Mouse (Mus musculus): ENCODE data around the gene Hoxa6. TPM values are rescaled to one million over a fixed set of nuclear protein-coding genes. Genes with fewer than 3 reads are reported as not detected.

The Hoxa6 gene
- 2.2 and 2.3 TPM in 2 replicates for polyA plus RNA-seq (2015; fragmentation: Nextera tagmentation; extraction: Ambion mirVana)

GRCm38 (mm10) chr6:52208072-52208867 lies at the start of gene Hoxa6:
TSS of gene Hoxa6 (minus strand) at chr6:52208722.
- H3K9me3 ChIP-seq: no peaks in the 10 kb centered on the region
- peaks cover 39% of the 10 kb centered on the region for H3K4me1 ChIP-seq (replicated peaks)
- H3K36me3 ChIP-seq: no peaks in the 10 kb centered on the region
- H3K27me3 ChIP-seq (replicated peaks): peaks cover 63% of the 10 kb centered on the region
- peak within 1 kb of the TSS; percentile 91 for H3K4me2 ChIP-seq (replicated peaks)
- H3K9ac ChIP-seq: peak within 1 kb of the TSS; percentile 15
- peak within 1 kb of the TSS; percentile 33 for H3K27ac ChIP-seq
- 7% methylated on average over 47 of the region's 47 CpGs for WGBS
- H3K4me3 ChIP-seq (replicated peaks): peak within 1 kb of the TSS; percentile 39
- 0 out of 2 replicates have a peak, but pooled peaks have one; percentile 6 for ATAC-seq

- Histone ChIP-seq H3K4me3 (replicated peaks) (no peak overlapping the region), H3K4me2 (replicated peaks) (no peak overlapping the region), H3K27me3 (replicated peaks) (peaks cover 73% of the 10 kb centered on the region), H3K36me3 (no peaks in the 10 kb centered on the region), H3K4me1 (replicated peaks) (peaks cover 17% of the 10 kb centered on the region), H3K9ac (no peak overlapping the region), H3K27ac (no peak overlapping the region), H3K9me3 (no peaks in the 10 kb centered on the region)
- no peak for ATAC-seq
- under 1% methylated on average over 6 of the region's 6 CpGs for WGBS
Measured at GRCm38 (mm10) chr6:52256956-52257355, 48.4 kb upstream of the Hoxa6 start.

- peak overlapping the region; percentile 39; the same call in 1 of the 2 replicates for H3K4me2 ChIP-seq (replicated peaks)
- H3K36me3 ChIP-seq: no peaks in the 10 kb centered on the region
- ATAC-seq: no peak
- H3K9me3 ChIP-seq: no peaks in the 10 kb centered on the region
- H3K27me3 ChIP-seq (replicated peaks): peaks cover 75% of the 10 kb centered on the region
- peak overlapping the region; percentile 20 for H3K4me3 ChIP-seq (replicated peaks)
- H3K9ac ChIP-seq: no peak overlapping the region
- 0 out of 2 replicates have a peak, but pooled peaks cover 4% of the 10 kb centered on the region for H3K4me1 ChIP-seq (replicated peaks)
- WGBS: 2% methylated on average over 59 of the region's 59 CpGs
- H3K27ac ChIP-seq: no peak overlapping the region
Measured at GRCm38 (mm10) chr6:52253511-52254500, 45.3 kb upstream of the Hoxa6 start.

DNA sequence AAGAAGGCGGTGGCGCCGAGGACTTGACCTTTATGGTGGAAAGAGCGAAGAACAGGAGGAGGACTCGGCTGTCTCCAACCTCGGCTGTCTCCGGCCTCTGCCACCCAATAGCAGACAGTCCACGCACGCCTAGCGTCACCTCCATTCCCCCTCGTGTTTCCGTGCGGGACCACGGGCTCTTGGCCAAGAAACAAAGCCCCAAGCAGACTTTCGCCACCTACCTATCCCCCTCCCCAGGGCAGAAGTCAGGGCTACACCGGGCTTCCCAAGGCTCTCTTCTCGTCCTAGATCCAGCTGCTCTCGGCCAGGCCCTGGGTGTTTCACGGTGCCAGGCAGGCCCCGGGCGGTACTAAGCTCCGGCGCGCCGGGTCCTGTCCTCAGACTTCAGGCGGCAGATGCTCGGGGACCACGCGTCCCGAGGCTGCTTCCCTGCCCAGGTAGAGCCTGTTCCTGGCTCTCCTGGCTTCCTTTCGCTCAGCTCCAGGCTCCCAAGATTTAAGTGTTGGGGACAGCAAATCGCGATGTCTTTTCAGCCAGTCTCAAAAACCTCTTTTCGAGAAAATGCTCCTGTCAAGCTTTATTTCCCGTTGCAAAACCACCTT lies 44.4 kb upstream of the Hoxa6 start:
- no peak for ATAC-seq
- peak overlapping the region; percentile 10; the same call in 1 of the 2 replicates for H3K4me3 ChIP-seq (replicated peaks)
- H3K4me1 ChIP-seq (replicated peaks): 0 out of 2 replicates have a peak, but pooled peaks cover 4% of the 10 kb centered on the region

GRCm38 (mm10) chr6:52252016-52252774 lies 43.7 kb upstream of the Hoxa6 start:
- 4% methylated on average over 24 of the region's 24 CpGs for WGBS
- no peaks in the 10 kb centered on the region for H3K36me3 ChIP-seq
- H3K27ac ChIP-seq: no peak overlapping the region
- no peak overlapping the region for H3K4me3 ChIP-seq (replicated peaks)
- H3K4me1 ChIP-seq (replicated peaks): 0 out of 2 replicates have a peak, but pooled peaks cover 4% of the 10 kb centered on the region
- H3K9ac ChIP-seq: no peak overlapping the region
- no peak for ATAC-seq
- peaks cover 82% of the 10 kb centered on the region for H3K27me3 ChIP-seq (replicated peaks)
- H3K4me2 ChIP-seq (replicated peaks): no peak overlapping the region
- H3K9me3 ChIP-seq: no peaks in the 10 kb centered on the region

More for the DNA sequence above, 44.4 kb upstream of the Hoxa6 start:
- H3K9ac ChIP-seq: no peak overlapping the region
- peaks cover 77% of the 10 kb centered on the region for H3K27me3 ChIP-seq (replicated peaks)
- H3K9me3 ChIP-seq: no peaks in the 10 kb centered on the region
- no peak overlapping the region for H3K27ac ChIP-seq
- H3K36me3 ChIP-seq: no peaks in the 10 kb centered on the region
- peak overlapping the region; percentile 39; the same call in 1 of the 2 replicates for H3K4me2 ChIP-seq (replicated peaks)
- 3% methylated on average over 35 of the region's 35 CpGs for WGBS

DNA sequence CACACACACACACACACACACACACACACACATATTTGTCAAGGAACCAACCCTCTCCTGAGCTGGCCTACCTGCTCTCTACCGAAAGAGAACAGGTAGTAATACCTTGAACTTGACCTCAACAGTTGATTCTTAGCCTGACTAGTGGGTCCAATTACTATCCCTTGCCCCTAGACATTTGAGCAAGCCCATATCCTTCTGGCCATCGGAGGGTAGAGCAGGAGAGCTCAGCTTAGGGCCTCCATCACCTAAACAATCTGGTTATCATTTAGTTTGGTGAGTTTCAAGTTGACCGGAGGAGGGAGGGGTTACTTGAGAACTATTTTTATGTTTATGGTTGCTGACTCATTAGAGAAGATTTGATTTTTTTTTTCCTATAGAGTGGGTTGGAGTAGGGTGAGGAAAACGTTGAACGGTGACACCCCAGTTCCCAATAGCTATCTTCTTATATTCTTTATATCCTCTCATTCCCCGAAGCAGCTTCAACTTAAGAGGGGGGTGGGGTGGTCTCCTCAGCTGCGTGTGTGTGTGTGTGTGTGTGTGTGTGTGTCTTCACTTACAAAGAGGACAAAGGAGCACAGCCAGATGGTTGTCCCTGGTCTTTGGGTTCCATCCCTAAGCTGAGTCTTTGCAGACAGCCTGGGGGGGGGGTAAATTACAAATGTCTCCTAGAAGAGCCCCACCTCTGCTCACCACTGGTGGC lies 42.8 kb upstream of the Hoxa6 start:
- Histone ChIP-seq H3K36me3 (no peaks in the 10 kb centered on the region), H3K4me1 (replicated peaks) (0 out of 2 replicates have a peak, but pooled peaks cover 6% of the 10 kb centered on the region), H3K27me3 (replicated peaks) (peaks cover 85% of the 10 kb centered on the region), H3K9ac (no peak overlapping the region), H3K4me3 (replicated peaks) (no peak overlapping the region), H3K27ac (no peak overlapping the region), H3K4me2 (replicated peaks) (no peak overlapping the region), H3K9me3 (no peaks in the 10 kb centered on the region)
- WGBS: 12% methylated on average over 7 of the region's 7 CpGs
- ATAC-seq: no peak

DNA sequence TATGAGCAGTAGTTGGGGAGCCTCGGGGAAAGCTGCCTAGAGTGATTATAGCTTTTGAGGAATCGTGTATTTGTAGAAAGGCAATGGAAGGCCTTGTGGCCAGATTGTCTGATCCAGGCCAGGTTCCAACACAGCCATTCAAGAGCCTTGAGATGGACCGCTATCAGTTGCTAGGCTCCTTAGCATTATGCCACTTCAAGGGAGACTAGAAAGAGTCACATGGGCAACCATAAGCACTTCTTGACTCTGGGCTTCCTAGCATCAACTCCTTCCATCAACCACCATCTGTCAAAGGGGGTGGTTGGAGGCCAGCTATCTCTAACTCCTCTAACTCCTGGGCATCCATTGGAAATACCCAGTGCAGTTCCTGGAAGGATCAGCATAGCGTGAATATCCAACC lies 41.3 kb upstream of the Hoxa6 start:
- Histone ChIP-seq H3K9ac (no peak overlapping the region), H3K27me3 (replicated peaks) (peaks cover 91% of the 10 kb centered on the region), H3K36me3 (no peaks in the 10 kb centered on the region), H3K9me3 (no peaks in the 10 kb centered on the region), H3K4me2 (replicated peaks) (peak overlapping the region; percentile 30), H3K27ac (no peak overlapping the region), H3K4me3 (replicated peaks) (no peak overlapping the region), H3K4me1 (replicated peaks) (0 out of 2 replicates have a peak, but pooled peaks cover 18% of the 10 kb centered on the region)
- no peak for ATAC-seq
- WGBS: 6% methylated on average over 4 of the region's 4 CpGs

DNA sequence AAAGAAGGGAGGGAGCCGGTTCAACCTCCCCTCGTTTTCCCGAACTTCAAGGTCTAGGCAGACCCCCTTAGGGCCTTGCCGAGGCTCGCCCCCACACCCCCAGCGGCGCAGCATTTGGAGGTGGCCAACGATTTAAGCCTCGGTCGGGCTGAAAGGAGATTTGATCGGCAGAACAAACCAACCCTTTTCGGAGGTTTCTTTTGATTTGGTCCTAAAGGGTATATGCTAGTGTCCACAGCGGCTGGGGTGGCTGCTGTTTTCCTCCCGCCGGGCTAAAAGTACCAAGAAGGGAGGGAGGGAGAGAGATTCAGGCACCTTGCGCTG lies 40.9 kb upstream of the Hoxa6 start:
- H3K9me3 ChIP-seq: no peaks in the 10 kb centered on the region
- 0 out of 2 replicates have a peak, but pooled peaks cover 18% of the 10 kb centered on the region for H3K4me1 ChIP-seq (replicated peaks)
- H3K9ac ChIP-seq: peak overlapping the region; percentile 23; the same call in 1 of the 2 replicates
- no peak for ATAC-seq
- H3K36me3 ChIP-seq: no peaks in the 10 kb centered on the region
- H3K4me2 ChIP-seq (replicated peaks): peak overlapping the region; percentile 30
- WGBS: 2% methylated on average over 16 of the region's 16 CpGs
- peaks cover 94% of the 10 kb centered on the region for H3K27me3 ChIP-seq (replicated peaks)
- H3K4me3 ChIP-seq (replicated peaks): no peak overlapping the region; the same call in 1 of the 2 replicates
- H3K27ac ChIP-seq: no peak overlapping the region

GRCm38 (mm10) chr6:52248638-52249414 lies 40.3 kb upstream of the Hoxa6 start:
- peak overlapping the region; percentile 30 for H3K4me2 ChIP-seq (replicated peaks)

More at GRCm38 (mm10) chr6:52248638-52249414, 40.3 kb upstream of the Hoxa6 start:
- ATAC-seq: no peak
- 0 out of 2 replicates have a peak overlapping the region, but pooled peaks have one; percentile 23 for H3K9ac ChIP-seq
- 0 out of 2 replicates have a peak, but pooled peaks cover 19% of the 10 kb centered on the region for H3K4me1 ChIP-seq (replicated peaks)
- no peaks in the 10 kb centered on the region for H3K9me3 ChIP-seq
- H3K4me3 ChIP-seq (replicated peaks): no peak overlapping the region; the same call in 1 of the 2 replicates
- no peaks in the 10 kb centered on the region for H3K36me3 ChIP-seq
- WGBS: 2% methylated on average over 27 of the region's 27 CpGs
- H3K27me3 ChIP-seq (replicated peaks): peaks cover 93% of the 10 kb centered on the region
- H3K27ac ChIP-seq: no peak overlapping the region

All from intestine, embryonic 15.5 days (tissue).